ENCODE assay signal across 12 mouse cellular contexts in genomic region chr15:25752597-25752996, GRCm38 (mm10).
A peak's percentile ranks its signal among the peaks of the same experiment; 100 is the strongest.
DNase-seq lines count a peak whose midpoint lies in the region; ATAC-seq and TF ChIP-seq lines count a peak whose summit lies in the region.
"Had no signal": no experiment of that assay in that cellular context is flagged by ENCODE, and none has a peak within 500 bp of the region (broad histone marks: within the 10 kb centered on the region; RNA-seq: fewer than 3 reads in every experiment).

No protein-coding gene starts in this region.

- H3K4me2 ChIP-seq in neural tube, embryonic 11.5 days (ENCODE audit: low read depth) = peak overlapping the region; percentile 53
- H3K4me2 ChIP-seq in forebrain, embryonic 11.5 days (ENCODE audit: low read depth, low read length, severe bottlenecking) = peak overlapping the region; percentile 61; the same call in 1 of the 2 replicates
- peak overlapping the region; percentile 49 for H3K4me2 ChIP-seq in hindbrain, postnatal 0 days (ENCODE audit: low read depth, low read length)
- H3K4me2 ChIP-seq in stomach, embryonic 16.5 days (ENCODE audit: low read depth, low read length) = no peak overlapping the region
- H3K4me2 ChIP-seq: embryonic facial prominence, embryonic 12.5 days; heart, embryonic 12.5 days; liver, embryonic 11.5 days had no signal

- peak; percentile 32; the same call in 1 of the 2 replicates for ATAC-seq in neural tube, embryonic 11.5 days (ENCODE audit: insufficient read depth, low FRiP score, low TSS enrichment)
- peak; percentile 74 for ATAC-seq in forebrain, embryonic 11.5 days (replicated peaks; ENCODE audit: low FRiP score)
- no peak for ATAC-seq in hindbrain, postnatal 0 days
- no peak for ATAC-seq in stomach, embryonic 16.5 days (ENCODE audit: insufficient read depth, low FRiP score)
- ATAC-seq: intestine, embryonic 16.5 days had no signal

- H3K4me3 ChIP-seq in neural tube, embryonic 11.5 days (ENCODE audit: low read depth, low read length) = peak overlapping the region; percentile 34
- H3K4me3 ChIP-seq in forebrain, embryonic 11.5 days (ENCODE audit: low read depth, low read length) = peak overlapping the region; percentile 38; the same call in 1 of the 2 replicates
- H3K4me3 ChIP-seq in hindbrain, postnatal 0 days (ENCODE audit: low read length) = peak overlapping the region; percentile 14
- H3K4me3 ChIP-seq in stomach, embryonic 16.5 days (replicated peaks; ENCODE audit: low read length) = no peak overlapping the region
- H3K4me3 ChIP-seq in kidney, adult 2 months (ENCODE audit: insufficient read depth, low read depth, low read length) = no peak overlapping the region
- H3K4me3 ChIP-seq: embryonic facial prominence, embryonic 12.5 days; heart, embryonic 12.5 days had no signal

- peaks cover 14% of the 10 kb centered on the region for H3K4me1 ChIP-seq in neural tube, embryonic 11.5 days (ENCODE audit: control insufficient read depth, insufficient read depth, low read length)
- peaks cover 13% of the 10 kb centered on the region for H3K4me1 ChIP-seq in forebrain, embryonic 11.5 days (replicated peaks; ENCODE audit: control insufficient read depth, insufficient read depth, low read length)
- H3K4me1 ChIP-seq in hindbrain, postnatal 0 days (ENCODE audit: insufficient read depth, low read length) = peaks cover 3% of the 10 kb centered on the region; the same call in 1 of the 2 replicates
- 0 out of 2 replicates have a peak, but pooled peaks cover 2% of the 10 kb centered on the region for H3K4me1 ChIP-seq in stomach, embryonic 16.5 days (ENCODE audit: control insufficient read depth, insufficient read depth, low read length)
- peaks cover 6% of the 10 kb centered on the region for H3K4me1 ChIP-seq in kidney, adult 2 months (ENCODE audit: control insufficient read depth, insufficient read depth, low read length)
- H3K4me1 ChIP-seq: heart, embryonic 12.5 days had no signal

- H3K36me3 ChIP-seq in neural tube, embryonic 11.5 days (ENCODE audit: control insufficient read depth, insufficient read depth, low read length) = no peaks in the 10 kb centered on the region
- no peaks in the 10 kb centered on the region for H3K36me3 ChIP-seq in forebrain, embryonic 11.5 days (ENCODE audit: control insufficient read depth, insufficient read depth, low read length)
- no peaks in the 10 kb centered on the region for H3K36me3 ChIP-seq in hindbrain, postnatal 0 days (ENCODE audit: insufficient read depth, low read length)
- H3K36me3 ChIP-seq in stomach, embryonic 16.5 days (ENCODE audit: control insufficient read depth, insufficient read depth, low read length) = no peaks in the 10 kb centered on the region
- peaks cover 4% of the 10 kb centered on the region; the same call in 1 of the 2 replicates for H3K36me3 ChIP-seq in kidney, adult 2 months (ENCODE audit: control insufficient read depth, insufficient read depth, low read length)

- H3K9me3 ChIP-seq in neural tube, embryonic 11.5 days (ENCODE audit: control insufficient read depth, low read length) = no peaks in the 10 kb centered on the region
- no peaks in the 10 kb centered on the region for H3K9me3 ChIP-seq in forebrain, embryonic 11.5 days (ENCODE audit: control insufficient read depth, low read length)
- H3K9me3 ChIP-seq in hindbrain, postnatal 0 days (ENCODE audit: low read length) = no peaks in the 10 kb centered on the region
- no peaks in the 10 kb centered on the region for H3K9me3 ChIP-seq in stomach, embryonic 16.5 days (replicated peaks; ENCODE audit: control insufficient read depth, low read length)
- H3K9me3 ChIP-seq: heart, embryonic 12.5 days had no signal

- H3K9ac ChIP-seq in neural tube, embryonic 11.5 days (ENCODE audit: low read length) = no peak overlapping the region; the same call in 1 of the 2 replicates
- peak overlapping the region; percentile 56 for H3K9ac ChIP-seq in forebrain, embryonic 11.5 days (ENCODE audit: low read length)
- no peak overlapping the region for H3K9ac ChIP-seq in hindbrain, postnatal 0 days (replicated peaks; ENCODE audit: low read length)
- no peak overlapping the region for H3K9ac ChIP-seq in stomach, embryonic 16.5 days (ENCODE audit: low read length)
- H3K9ac ChIP-seq: embryonic facial prominence, embryonic 12.5 days; heart, embryonic 12.5 days had no signal

- TF ChIP-seq CTCF in hindbrain, postnatal 0 days (IDR thresholded peaks at IDR 0.05; ENCODE audit: low read depth) = no peak
- TF ChIP-seq CTCF in kidney, adult 2 months (conservative IDR thresholded peaks at IDR 0.05; ENCODE audit: insufficient read depth, insufficient read length, low read depth, low read length) = no peak

- no peaks in the 10 kb centered on the region for H3K27me3 ChIP-seq in neural tube, embryonic 11.5 days (ENCODE audit: control insufficient read depth, insufficient read depth, low read length)
- H3K27me3 ChIP-seq in forebrain, embryonic 11.5 days (ENCODE audit: control insufficient read depth, insufficient read depth, low read length) = no peaks in the 10 kb centered on the region
- no peaks in the 10 kb centered on the region for H3K27me3 ChIP-seq in hindbrain, postnatal 0 days (ENCODE audit: insufficient read depth, low read length)
- H3K27me3 ChIP-seq in stomach, embryonic 16.5 days (ENCODE audit: control insufficient read depth, insufficient read depth, low read length) = no peaks in the 10 kb centered on the region
- no peaks in the 10 kb centered on the region for H3K27me3 ChIP-seq in kidney, adult 2 months (replicated peaks; ENCODE audit: control insufficient read depth, insufficient read depth, low read length)
- H3K27me3 ChIP-seq: embryonic facial prominence, embryonic 12.5 days; heart, embryonic 12.5 days had no signal

- peak overlapping the region; percentile 77 for H3K27ac ChIP-seq in neural tube, embryonic 11.5 days (ENCODE audit: low read depth, low read length)
- peak overlapping the region; percentile 97 for H3K27ac ChIP-seq in forebrain, embryonic 11.5 days (ENCODE audit: low read depth, low read length)
- H3K27ac ChIP-seq in hindbrain, postnatal 0 days = peak overlapping the region; percentile 71
- peak overlapping the region; percentile 2; the same call in 1 of the 2 replicates for H3K27ac ChIP-seq in stomach, embryonic 16.5 days (ENCODE audit: low read length)
- H3K27ac ChIP-seq in kidney, adult 2 months (ENCODE audit: insufficient read depth, low read depth, low read length) = no peak overlapping the region

- TF ChIP-seq POLR2A in kidney, adult 2 months (IDR thresholded peaks at IDR 0.05; ENCODE audit: low read depth, low read length) = no peak

- peak; percentile 46 for DNase-seq in neural tube, embryonic 11.5 days (ENCODE audit: low spot score)
- DNase-seq in neural tube, embryonic 10.5 days (ENCODE audit: extremely low spot score, low spot score) = no peak
- peak; percentile 45 for DNase-seq in forebrain, embryonic 11.5 days (ENCODE audit: low spot score)
- DNase-seq in hindbrain, postnatal 0 days (ENCODE audit: low spot score) = peak; percentile 65
- no peak for DNase-seq in kidney, adult 2 months
- DNase-seq in layer of hippocampus, postnatal 36 days = no peak
- no peak for DNase-seq in left cerebral cortex, adult 18-20 months (ENCODE audit: low spot score in 2 of 2)

- WGBS in neural tube, embryonic 11.5 days = 22% methylated on average over 1 of the region's 1 CpGs
- WGBS in forebrain, embryonic 11.5 days = 10% methylated on average over 1 of the region's 1 CpGs
- WGBS in hindbrain, postnatal 0 days = 23% methylated on average over 1 of the region's 1 CpGs
- WGBS in stomach, embryonic 16.5 days = 47% methylated on average over 1 of the region's 1 CpGs
- 88% methylated on average over 1 of the region's 1 CpGs for WGBS in kidney, adult 2 months

Comparison
In these comparisons a context has a peak if more than half of its experiments do, and no peak if none do; other contexts are left out.
1. DNase-seq: peak in neural tube, embryonic 11.5 days (single experiment), forebrain, embryonic 11.5 days (single experiment) and hindbrain, postnatal 0 days (single experiment); none in neural tube, embryonic 10.5 days (single experiment), kidney, adult 2 months (single experiment), layer of hippocampus, postnatal 36 days (0 of 2) and left cerebral cortex, adult 18-20 months (0 of 2).
2. ATAC-seq: peak in neural tube, embryonic 11.5 days (single experiment) and forebrain, embryonic 11.5 days (single experiment); none in hindbrain, postnatal 0 days (single experiment) and stomach, embryonic 16.5 days (single experiment).
3. H3K4me3 ChIP-seq: peak in neural tube, embryonic 11.5 days (single experiment), forebrain, embryonic 11.5 days (single experiment) and hindbrain, postnatal 0 days (single experiment); none in stomach, embryonic 16.5 days (single experiment) and kidney, adult 2 months (single experiment).